Mouse (Mus musculus) gastrocnemius, adult 2 months (tissue): ENCODE results near the gene Tmigd3. TPM values are rescaled to one million over a fixed set of nuclear protein-coding genes. Genes with fewer than 3 reads are reported as not detected.
A peak's percentile ranks its signal among the peaks of the same experiment; 100 is the strongest.

ENCODE experiments used
- DNase-seq: peaks from one replicate; pipeline ENCODE4 v3.0.0; 2022
- H3K27ac ChIP-seq: fragments of 200-600 bp; 2 replicates; pipeline ENCODE4 v1.8.1; 2022; ENCODE audit warnings: mild to moderate bottlenecking
- H3K4me3 ChIP-seq: fragments of 200-600 bp; 2 replicates; pipeline ENCODE4 v1.8.1; 2022; ENCODE audit warnings: mild to moderate bottlenecking, moderate library complexity
- CTCF ChIP-seq: fragments of 200-600 bp; IDR thresholded peaks from 2 replicates; pipeline ENCODE4 v1.8.1; 2022; ENCODE audit warnings: antibody characterized with exemption, mild to moderate bottlenecking, moderate library complexity
- intact Hi-C: fragments of 180-260 bp; cut with DNase I; formaldehyde crosslinking; loops from one replicate; pipeline ENCODE4 v1.15.1; 2025
- total RNA-seq, 2 experiments: library from RNA; stranded (reverse); gene quantifications; 2 replicates each; pipeline ENCODE4 v1.2.3; 2021

The Tmigd3 gene
- total RNA-seq, 2 experiments from 2014 or later: not detected

DNA sequence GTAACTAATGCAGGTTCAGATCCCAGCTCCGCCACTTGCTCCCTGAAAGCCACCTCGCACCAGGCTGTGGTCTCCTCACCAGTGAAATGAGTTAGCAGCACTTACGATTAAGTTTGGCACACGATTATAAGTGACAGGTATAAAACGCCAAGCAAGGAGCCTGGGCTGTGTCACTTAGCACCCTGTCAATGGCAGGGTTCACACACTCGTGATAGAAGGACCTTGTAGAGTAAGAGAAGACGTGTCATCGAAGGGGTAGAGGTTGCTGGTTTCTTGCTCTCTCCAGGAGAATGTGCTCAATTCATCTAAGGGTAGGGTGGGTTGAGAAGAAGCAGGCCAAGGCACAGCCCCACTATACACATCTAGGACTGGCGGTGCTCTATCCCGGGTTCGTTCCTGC, 28.2 kb downstream of the Tmigd3 start:
- DNase-seq: no peak
- intact Hi-C loops: loop anchor here (1.0 to 2.0 kb wide), 3 partner anchors 98 to 225 kb away; partner anchors contain the start of gene Rap1a
- no peak overlapping the region for H3K4me3 ChIP-seq
- TF ChIP-seq CTCF: no peak
- no peak overlapping the region for H3K27ac ChIP-seq

DNA sequence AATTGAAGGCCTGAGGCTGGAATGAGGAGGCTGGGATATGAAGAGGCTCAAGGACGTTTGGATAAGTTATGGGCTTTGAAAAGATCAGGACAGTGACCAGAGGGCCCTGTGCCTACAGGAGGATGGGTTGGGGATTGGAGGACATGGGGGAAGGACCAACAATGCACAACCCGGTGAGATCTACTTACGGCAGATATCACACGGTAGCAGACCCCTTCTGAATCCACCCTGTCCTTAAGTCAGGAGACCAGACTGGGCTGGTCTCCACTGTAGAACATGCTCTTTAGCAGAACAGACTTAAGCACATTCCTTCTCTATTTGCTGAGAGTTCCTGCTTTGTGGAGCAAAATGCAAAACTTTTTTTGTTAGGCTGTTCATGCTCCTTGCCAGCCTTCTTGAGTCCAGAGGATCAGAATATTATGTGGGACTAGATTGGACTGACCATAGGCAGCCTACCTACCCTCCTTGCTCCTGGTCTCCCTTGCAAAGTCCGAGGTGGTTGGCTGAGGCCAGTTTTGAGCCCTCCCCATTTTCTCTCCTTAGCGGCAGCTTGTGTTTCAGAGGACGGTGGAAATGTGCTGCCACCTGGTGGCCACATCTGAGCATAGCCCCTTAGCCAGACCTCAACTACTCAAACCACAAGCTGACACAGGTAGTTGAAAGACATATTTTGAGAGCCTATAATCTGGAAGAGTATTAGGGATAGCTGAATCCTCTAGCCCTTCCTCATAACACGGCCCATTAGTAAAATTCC, 28.9 kb downstream of the Tmigd3 start:
- TF ChIP-seq CTCF: peak; percentile 99
- peak; percentile 85 for DNase-seq
- H3K4me3 ChIP-seq: no peak overlapping the region
- intact Hi-C loops: loop anchor here (1.0 to 2.0 kb wide), 3 partner anchors 99 to 225 kb away; partner anchors contain the start of gene Rap1a
- peak overlapping the region; percentile 32; the same call in 1 of the 2 replicates for H3K27ac ChIP-seq

DNA sequence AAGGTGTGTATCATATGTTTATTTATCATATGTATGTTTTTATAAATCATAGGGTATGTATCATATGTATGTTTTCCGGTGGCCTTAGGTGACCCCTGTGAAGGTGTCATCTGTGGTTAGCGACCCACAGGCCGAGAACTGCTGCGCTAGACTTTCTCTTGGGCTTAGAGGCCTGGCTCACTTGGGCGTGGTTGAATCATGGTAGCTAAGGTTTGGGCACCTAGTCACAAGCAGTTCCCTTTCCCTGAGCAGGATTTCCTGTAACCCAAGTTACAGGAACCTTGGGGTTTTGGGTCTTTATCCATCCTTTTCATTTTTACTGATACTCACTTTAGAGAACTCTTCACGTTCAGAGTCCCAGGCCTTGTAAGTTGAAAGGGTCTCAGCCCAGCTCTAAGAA, 29.6 kb downstream of the Tmigd3 start:
- intact Hi-C loops: no loop called here
- Histone ChIP-seq H3K27ac (no peak overlapping the region), H3K4me3 (no peak overlapping the region)
- TF ChIP-seq CTCF: no peak
- no peak for DNase-seq

GRCm38 (mm10) chr3:105900716-105901115, 30.0 kb downstream of the Tmigd3 start:
- Histone ChIP-seq H3K4me3 (no peak overlapping the region), H3K27ac (no peak overlapping the region)
- DNase-seq: no peak
- TF ChIP-seq CTCF: no peak
- intact Hi-C loops: no loop called here

- DNase-seq: no peak
- intact Hi-C loops: no loop called here
- H3K27ac ChIP-seq: no peak overlapping the region
- no peak overlapping the region for H3K4me3 ChIP-seq
- TF ChIP-seq CTCF: no peak
These were observed 30.8 kb downstream of the Tmigd3 start for GRCm38 (mm10) chr3:105901468-105901867.

GRCm38 (mm10) chr3:105904213-105904612, 33.5 kb downstream of the Tmigd3 start:
- Histone ChIP-seq H3K27ac (no peak overlapping the region), H3K4me3 (0 out of 2 replicates have a peak overlapping the region, but pooled peaks have one; percentile 9)
- no peak for TF ChIP-seq CTCF
- DNase-seq: no peak
- intact Hi-C loops: no loop called here

GRCm38 (mm10) chr3:105904721-105905120, 34.0 kb downstream of the Tmigd3 start:
- DNase-seq: no peak
- no peak for TF ChIP-seq CTCF
- intact Hi-C loops: no loop called here
- Histone ChIP-seq H3K4me3 (0 out of 2 replicates have a peak overlapping the region, but pooled peaks have one; percentile 9), H3K27ac (no peak overlapping the region)

DNA sequence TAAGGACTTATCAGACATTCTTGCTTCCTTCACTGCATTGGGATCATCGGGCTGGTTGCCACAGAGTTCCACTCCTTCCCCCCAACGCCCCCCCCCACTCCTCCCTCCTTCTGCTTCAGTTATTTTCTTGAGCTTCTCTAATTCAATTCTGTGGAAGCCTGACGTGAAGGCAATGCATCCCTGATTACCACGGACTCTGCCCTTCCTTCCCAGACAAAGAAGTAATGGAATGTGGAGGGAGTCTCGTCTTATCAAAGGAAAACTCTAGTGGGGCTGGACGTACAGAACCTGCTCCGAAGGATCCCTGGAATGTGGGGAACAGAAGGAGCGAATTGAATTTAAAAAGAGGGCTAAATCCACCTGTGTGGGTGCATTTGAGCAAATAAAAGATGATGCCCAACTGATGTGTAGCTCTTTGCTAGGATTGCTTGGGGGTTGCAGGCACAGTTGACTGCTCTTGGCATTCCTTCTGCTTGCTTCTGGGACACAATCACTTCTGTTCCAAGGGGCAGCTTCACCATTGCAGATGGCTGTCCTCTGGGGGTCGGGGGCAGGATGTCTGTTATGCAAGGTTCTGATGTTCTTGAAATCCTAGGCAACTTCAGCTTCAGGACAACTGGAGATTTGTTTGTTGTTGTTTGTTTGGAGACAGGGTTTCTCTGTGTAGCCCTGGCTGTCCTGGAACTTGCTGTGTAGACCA, 37.4 kb downstream of the Tmigd3 start:
- no peak for TF ChIP-seq CTCF
- H3K27ac ChIP-seq: no peak overlapping the region
- intact Hi-C loops: no loop called here
- DNase-seq: no peak
- no peak overlapping the region for H3K4me3 ChIP-seq

DNA sequence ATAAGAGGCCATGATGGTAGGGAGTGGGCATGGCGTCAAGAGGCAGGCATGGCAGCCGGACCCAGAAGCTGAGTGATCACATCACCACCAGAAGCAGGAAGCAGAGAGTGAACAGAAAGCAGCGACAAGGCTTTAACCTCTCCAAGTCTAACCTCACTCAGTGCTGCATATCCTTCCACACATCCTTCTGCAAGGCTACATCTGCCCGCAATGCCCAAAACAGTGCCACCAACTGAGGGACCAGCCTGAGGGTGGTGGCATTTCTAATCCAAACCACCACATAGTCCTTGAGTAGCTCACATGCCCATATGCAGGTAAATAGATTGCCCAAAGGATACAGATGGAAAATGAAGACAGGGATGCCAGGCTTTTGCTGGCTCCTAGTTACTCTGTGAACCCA, 38.3 kb downstream of the Tmigd3 start:
- no peak for DNase-seq
- intact Hi-C loops: no loop called here

DNA sequence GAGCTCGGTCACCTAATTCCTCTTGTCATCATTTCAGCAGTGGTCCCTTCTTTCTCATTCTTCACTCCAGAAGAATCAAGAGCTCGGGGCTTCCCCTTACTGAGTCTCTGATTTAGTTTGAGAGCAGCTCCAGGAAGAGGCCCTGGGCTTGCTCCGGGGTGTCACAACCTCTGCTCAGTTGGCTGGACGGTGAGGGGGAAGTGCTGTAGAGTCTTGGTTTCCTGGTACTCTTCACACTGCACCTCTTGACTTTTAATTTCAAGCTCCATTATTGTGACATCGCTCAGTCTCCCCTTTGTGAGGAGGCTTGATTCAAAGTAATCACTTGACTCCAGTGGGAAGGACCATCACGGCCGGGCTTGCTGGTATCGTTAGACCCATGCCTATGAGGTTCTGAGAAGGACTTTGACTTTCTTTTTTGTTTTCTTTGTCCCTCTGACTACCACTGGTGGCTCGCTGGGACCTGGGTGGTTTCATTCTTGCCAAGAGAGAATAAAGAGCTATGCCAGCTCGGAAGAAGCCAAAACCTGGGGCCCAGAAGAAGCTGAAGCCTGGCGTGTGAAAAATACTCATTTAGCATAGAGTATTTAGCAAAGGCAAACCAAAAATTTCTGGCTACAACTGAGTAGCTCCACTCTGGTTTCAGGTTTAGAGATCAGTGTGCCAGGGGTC, 40.0 kb downstream of the Tmigd3 start:
- intact Hi-C loops: no loop called here
- no peak for DNase-seq
- Histone ChIP-seq H3K4me3 (no peak overlapping the region), H3K27ac (no peak overlapping the region)
- TF ChIP-seq CTCF: no peak

More for the DNA sequence above, 38.3 kb downstream of the Tmigd3 start:
- no peak overlapping the region for H3K27ac ChIP-seq
- TF ChIP-seq CTCF: no peak
- H3K4me3 ChIP-seq: no peak overlapping the region

DNA sequence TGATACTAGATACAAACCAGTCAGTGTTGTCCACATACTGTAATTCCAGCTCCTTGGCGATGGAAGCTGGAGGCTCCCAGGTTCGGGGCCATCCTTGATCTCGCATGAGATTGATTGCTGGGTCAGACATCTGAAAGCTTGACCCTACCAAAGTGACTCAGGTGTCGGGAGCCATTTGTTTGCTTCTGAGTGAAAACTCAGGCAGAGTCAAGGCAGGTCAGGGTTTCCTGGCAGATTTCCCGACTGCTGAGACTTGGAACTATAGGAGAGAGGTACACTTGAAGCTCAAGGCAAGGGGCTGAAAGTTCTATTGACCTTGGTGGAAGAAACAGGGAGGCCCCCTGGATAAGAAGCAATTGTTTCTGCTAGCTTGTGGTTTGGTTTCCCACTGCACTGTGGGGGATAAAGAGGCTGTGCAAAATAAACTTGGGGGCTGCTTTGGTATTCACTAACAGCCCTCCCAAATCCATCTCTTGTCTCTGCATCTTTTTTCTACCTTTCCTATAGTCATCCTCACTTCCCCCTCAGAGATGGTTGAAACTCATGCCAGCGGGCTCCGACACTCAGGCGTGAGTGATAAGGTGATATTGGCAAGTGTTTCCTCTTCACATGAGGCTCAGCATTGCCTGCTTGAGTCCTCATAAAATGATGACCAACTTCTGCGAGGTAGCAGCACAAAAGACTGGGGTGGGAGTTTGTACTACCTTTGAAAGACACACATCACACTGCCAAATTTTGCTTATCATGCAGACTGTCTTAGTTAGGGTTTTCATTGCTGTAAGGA, 41.6 kb downstream of the Tmigd3 start:
- no peak for DNase-seq
- Histone ChIP-seq H3K27ac (no peak overlapping the region), H3K4me3 (no peak overlapping the region)
- no peak for TF ChIP-seq CTCF
- intact Hi-C loops: no loop called here
